Mouse (Mus musculus) megakaryocyte, embryonic 14.5 days (primary cell): Measurements from ENCODE around the gene Cdh22. TPM values are rescaled to one million over a fixed set of nuclear protein-coding genes. Genes with fewer than 3 reads are reported as not detected.

Experiments
- H3K27me3 ChIP-seq: replicated peaks from 2 replicates; pipeline ENCODE3; 2012; ENCODE audit warnings: inconsistent platforms
- H3K36me3 ChIP-seq: replicated peaks from 2 replicates; pipeline ENCODE3; 2012; ENCODE audit warnings: low read length, inconsistent platforms, mixed read lengths
- H3K4me1 ChIP-seq: 2 replicates; pipeline ENCODE4 v1.6.1; 2012; ENCODE audit warnings: inconsistent platforms
- H3K4me3 ChIP-seq: replicated peaks from 2 replicates; pipeline ENCODE3; 2012; ENCODE audit warnings: moderate library complexity, mild to moderate bottlenecking, inconsistent platforms
- H3K9me3 ChIP-seq: 2 replicates; pipeline ENCODE4 v1.6.1; 2012; ENCODE audit warnings: inconsistent platforms
- FLI1 ChIP-seq: IDR thresholded peaks from 2 replicates; pipeline ENCODE4 v1.6.1; 2012; ENCODE audit warnings: low read length, inconsistent platforms, mixed read lengths
- GATA1 ChIP-seq: IDR thresholded peaks from 3 replicates; pipeline ENCODE4 v1.6.1; 2012; ENCODE audit warnings: mixed read lengths, low read length, inconsistent platforms, borderline replicate concordance
- polyA plus RNA-seq: library from polyadenylated mRNA; stranded (reverse); fragments of >175 nt; gene quantifications from 2 replicates; pipeline ENCODE4 v1.2.3, GENCODE M21; 2012; ENCODE audit warnings: low replicate concordance; ENCODE audit not compliant: insufficient read depth

Cdh22 gene
- polyA plus RNA-seq, 1 experiment = 0.23 TPM

DNA sequence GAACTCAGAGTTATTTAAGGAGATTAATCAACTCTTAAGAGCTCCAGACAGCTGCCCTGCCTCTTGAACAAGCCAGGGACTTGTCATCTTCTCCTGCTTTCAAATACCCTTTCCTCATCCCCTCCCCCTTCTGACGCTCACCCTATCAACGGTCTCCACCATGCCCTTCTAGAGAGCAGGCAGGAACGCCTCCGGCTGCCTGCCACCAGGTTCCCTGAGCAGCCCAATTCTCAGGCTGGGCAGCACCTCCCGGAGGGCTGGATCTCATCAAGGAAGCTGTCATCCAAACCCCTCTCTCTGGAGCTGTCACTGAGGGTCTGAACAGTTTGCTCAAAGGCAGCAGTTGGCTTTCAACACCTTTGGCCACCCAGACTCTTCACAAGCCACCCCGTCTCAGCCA is 133.9 kb downstream of the Cdh22 start:
- Histone ChIP-seq H3K4me3 (no peak overlapping the region), H3K4me1 (peaks cover 4% of the 10 kb centered on the region; the same call in 1 of the 2 replicates), H3K36me3 (no peaks in the 10 kb centered on the region), H3K27me3 (peaks cover 81% of the 10 kb centered on the region), H3K9me3 (no peaks in the 10 kb centered on the region)
- TF ChIP-seq FLI1 (no peak), GATA1 (no peak)

- Histone ChIP-seq H3K4me3 (no peak overlapping the region), H3K4me1 (peaks cover 4% of the 10 kb centered on the region; the same call in 1 of the 2 replicates), H3K27me3 (peaks cover 84% of the 10 kb centered on the region), H3K36me3 (no peaks in the 10 kb centered on the region), H3K9me3 (no peaks in the 10 kb centered on the region)
- TF ChIP-seq FLI1 = no peak
These were observed 135.8 kb downstream of the Cdh22 start for GRCm38 (mm10) chr2:165098861-165099260.

DNA sequence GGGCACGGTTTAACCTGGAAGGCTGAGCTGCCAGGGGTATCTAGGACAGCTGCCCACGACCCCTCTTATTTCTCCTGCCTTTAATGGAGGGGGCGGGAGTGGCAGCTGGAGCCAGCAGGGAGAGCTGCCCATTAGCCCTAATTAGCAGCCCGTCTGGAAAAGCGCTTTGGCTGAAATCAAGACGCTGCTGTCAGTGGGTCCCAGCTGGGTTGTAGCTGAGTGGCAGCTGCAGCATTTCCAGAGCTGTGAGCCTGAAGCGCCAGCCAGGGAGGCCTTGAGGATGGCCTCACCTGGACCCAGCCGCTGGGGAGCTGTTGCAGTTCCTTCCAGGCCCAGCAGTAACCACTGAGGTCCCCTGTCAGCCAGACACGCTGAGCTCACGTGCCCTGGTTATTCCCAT is 138.3 kb downstream of the Cdh22 start:
- Histone ChIP-seq H3K36me3 (no peaks in the 10 kb centered on the region), H3K27me3 (peaks cover 86% of the 10 kb centered on the region), H3K9me3 (no peaks in the 10 kb centered on the region), H3K4me3 (no peak overlapping the region), H3K4me1 (peaks cover 4% of the 10 kb centered on the region; the same call in 1 of the 2 replicates)
- no peak for TF ChIP-seq GATA1
- no peak for TF ChIP-seq FLI1

DNA sequence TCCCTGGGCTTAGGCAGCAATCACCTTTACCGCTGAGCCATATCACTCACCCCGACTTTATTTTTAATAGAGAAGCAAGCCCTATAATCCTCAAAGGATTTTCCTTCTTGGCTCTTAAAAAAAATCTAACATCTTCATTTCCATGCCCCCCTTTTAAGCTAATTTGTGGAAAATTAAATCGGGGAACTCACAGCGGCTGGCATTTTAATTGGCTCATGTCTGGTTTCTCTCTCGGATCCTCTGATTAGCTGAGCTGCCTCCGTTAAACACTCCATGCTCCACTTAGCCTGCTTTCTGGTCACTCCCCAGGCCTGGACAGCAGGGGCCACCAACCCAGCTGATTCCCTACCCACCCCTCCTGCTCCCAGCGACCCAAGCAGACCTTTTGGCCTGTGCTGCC is 142.3 kb downstream of the Cdh22 start:
- Histone ChIP-seq H3K36me3 (no peaks in the 10 kb centered on the region), H3K4me3 (no peak overlapping the region), H3K4me1 (no peaks in the 10 kb centered on the region), H3K27me3 (peaks cover 80% of the 10 kb centered on the region), H3K9me3 (no peaks in the 10 kb centered on the region)
- TF ChIP-seq GATA1 = no peak
- TF ChIP-seq FLI1 = no peak

GRCm38 (mm10) chr2:165091433-165091965 is 143.2 kb downstream of the Cdh22 start:
- Histone ChIP-seq H3K27me3 (peaks cover 77% of the 10 kb centered on the region), H3K9me3 (no peaks in the 10 kb centered on the region), H3K4me1 (no peaks in the 10 kb centered on the region), H3K36me3 (no peaks in the 10 kb centered on the region), H3K4me3 (no peak overlapping the region)
- TF ChIP-seq GATA1 (no peak), FLI1 (no peak)

DNA sequence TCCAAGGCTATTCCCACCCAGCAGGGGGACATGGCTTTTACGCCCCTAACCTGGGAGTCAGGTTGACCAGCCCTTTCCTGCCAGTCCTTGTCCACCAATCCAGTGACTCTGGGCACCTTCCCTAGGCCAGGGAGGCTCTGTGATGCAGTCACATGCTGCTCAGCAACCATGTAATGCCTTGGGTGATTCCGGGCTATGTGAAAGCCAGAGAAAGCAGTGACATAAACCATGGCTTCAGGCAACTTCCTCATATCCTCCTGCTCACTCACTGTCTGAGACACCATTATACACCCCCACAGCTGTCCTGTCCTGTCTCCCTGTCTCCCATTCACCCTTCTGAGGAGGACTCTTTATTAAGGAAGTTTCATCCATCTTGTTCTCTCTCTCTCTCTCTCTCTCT is 144.0 kb downstream of the Cdh22 start, which contains the start of gene 1700025C18Rik:
Gene 1700025C18Rik, minus strand, starts transcription at position 101 of the 400 bp plus-strand sequence.
- Histone ChIP-seq H3K4me1 (no peaks in the 10 kb centered on the region), H3K4me3 (no peak within 1 kb of the TSS), H3K36me3 (no peaks in the 10 kb centered on the region), H3K27me3 (peaks cover 77% of the 10 kb centered on the region), H3K9me3 (no peaks in the 10 kb centered on the region)
- TF ChIP-seq GATA1 (no peak), FLI1 (no peak)

GRCm38 (mm10) chr2:165089470-165089869 is 145.2 kb downstream of the Cdh22 start:
- Histone ChIP-seq H3K9me3 (no peaks in the 10 kb centered on the region), H3K27me3 (peaks cover 80% of the 10 kb centered on the region), H3K36me3 (no peaks in the 10 kb centered on the region), H3K4me1 (no peaks in the 10 kb centered on the region), H3K4me3 (no peak overlapping the region)
- TF ChIP-seq FLI1 = no peak
- no peak for TF ChIP-seq GATA1

- H3K4me1 ChIP-seq = no peaks in the 10 kb centered on the region
- no peaks in the 10 kb centered on the region for H3K36me3 ChIP-seq
- H3K9me3 ChIP-seq = no peaks in the 10 kb centered on the region
- H3K27me3 ChIP-seq = peaks cover 60% of the 10 kb centered on the region
- TF ChIP-seq FLI1 (no peak), GATA1 (no peak)
- no peak overlapping the region for H3K4me3 ChIP-seq
These were observed 148.0 kb downstream of the Cdh22 start for GRCm38 (mm10) chr2:165086634-165087033.

DNA sequence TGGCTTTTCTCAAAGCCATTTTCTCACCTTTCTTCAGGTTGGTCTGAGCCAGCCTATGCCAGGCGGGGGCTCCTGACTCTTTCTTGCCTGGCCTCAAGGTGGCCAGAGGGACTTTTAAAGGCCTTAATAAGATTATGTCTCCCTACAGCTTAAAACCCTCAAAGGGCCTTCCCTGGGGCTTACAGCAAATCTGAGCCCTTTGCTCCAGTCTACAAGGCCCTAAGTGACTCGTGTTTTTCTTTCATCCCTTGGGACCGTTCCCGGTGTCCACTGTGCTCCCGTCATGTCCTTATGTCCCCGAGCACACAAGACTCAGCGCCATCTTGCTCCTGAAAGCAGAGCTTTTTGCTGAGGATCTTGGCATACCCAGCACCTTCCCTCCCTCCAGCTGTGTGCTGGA is 153.4 kb downstream of the Cdh22 start:
- Histone ChIP-seq H3K4me1 (no peaks in the 10 kb centered on the region), H3K4me3 (no peak overlapping the region), H3K27me3 (peaks cover 72% of the 10 kb centered on the region), H3K36me3 (no peaks in the 10 kb centered on the region), H3K9me3 (no peaks in the 10 kb centered on the region)
- no peak for TF ChIP-seq FLI1
- TF ChIP-seq GATA1 = no peak

DNA sequence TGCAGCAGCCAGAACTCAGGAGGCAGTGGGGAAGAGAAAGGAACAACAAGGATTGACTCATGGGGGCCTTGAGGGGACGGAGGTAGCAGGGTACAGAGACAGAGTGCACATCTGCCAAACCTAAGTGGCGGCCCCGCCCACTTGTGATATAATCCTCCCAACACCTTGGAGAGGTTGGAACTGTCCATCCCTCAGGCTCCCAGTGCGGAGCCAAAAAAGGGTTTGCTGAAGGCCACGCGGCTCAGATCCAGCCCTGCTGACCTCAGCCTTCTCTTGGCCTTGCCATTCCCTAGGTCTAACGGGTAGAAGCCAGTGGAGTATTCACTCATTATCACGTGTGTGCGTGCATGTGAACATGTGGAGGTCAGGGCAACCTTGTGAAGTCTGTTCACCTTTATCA is 154.0 kb downstream of the Cdh22 start:
- Histone ChIP-seq H3K27me3 (peaks cover 71% of the 10 kb centered on the region), H3K9me3 (no peaks in the 10 kb centered on the region), H3K4me3 (no peak overlapping the region), H3K36me3 (no peaks in the 10 kb centered on the region), H3K4me1 (no peaks in the 10 kb centered on the region)
- no peak for TF ChIP-seq FLI1

DNA sequence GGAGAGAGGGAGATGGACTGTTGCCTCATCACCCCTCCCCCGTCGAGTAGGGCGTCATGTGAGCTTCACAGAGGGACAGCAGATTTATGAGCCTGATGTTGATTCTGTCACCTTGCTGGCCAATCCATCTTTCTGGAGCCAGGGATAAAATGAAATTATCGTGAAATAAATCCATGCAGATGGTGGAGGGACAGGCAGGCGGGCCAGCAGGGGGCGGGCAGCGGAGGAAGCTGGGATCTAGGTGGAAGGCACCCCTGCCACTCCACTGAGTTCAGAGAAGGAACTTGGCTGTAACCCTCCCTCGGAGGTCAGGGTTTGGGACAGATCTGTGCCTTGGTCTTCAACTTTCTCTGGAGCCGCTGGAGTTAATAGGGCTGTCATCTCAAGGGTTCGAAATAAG is 156.0 kb downstream of the Cdh22 start:
- H3K4me3 ChIP-seq = no peak overlapping the region
- no peaks in the 10 kb centered on the region for H3K9me3 ChIP-seq
- peaks cover 9% of the 10 kb centered on the region; the same call in 1 of the 2 replicates for H3K4me1 ChIP-seq
- TF ChIP-seq GATA1 = no peak
- TF ChIP-seq FLI1 = no peak
- no peaks in the 10 kb centered on the region for H3K36me3 ChIP-seq
- H3K27me3 ChIP-seq = peaks cover 77% of the 10 kb centered on the region
